Mouse (Mus musculus): ENCODE data around the gene Dgkh. TPM values are rescaled to one million over a fixed set of nuclear protein-coding genes. Genes with fewer than 3 reads are reported as not detected.

The Dgkh gene
- polyA plus RNA-seq, 1 experiment from 2014 or later: 2.8 TPM

GRCm38 (mm10) chr14:78630923-78631875, 101.4 kb downstream of the Dgkh start:
- ATAC-seq: no peak
- Histone ChIP-seq H3K27ac (ENCODE audit: low read length) (no peak overlapping the region), H3K4me3 (replicated peaks; ENCODE audit: low read length) (no peak overlapping the region), H3K36me3 (ENCODE audit: control insufficient read depth, insufficient read depth) (no peaks in the 10 kb centered on the region), H3K4me2 (ENCODE audit: low read length) (no peak overlapping the region), H3K9me3 (ENCODE audit: control insufficient read depth, low read length) (no peaks in the 10 kb centered on the region), H3K9ac (replicated peaks; ENCODE audit: low read depth, low read length) (no peak overlapping the region), H3K27me3 (replicated peaks; ENCODE audit: control insufficient read depth, insufficient read depth, low read length) (no peaks in the 10 kb centered on the region), H3K4me1 (replicated peaks; ENCODE audit: control insufficient read depth, insufficient read depth, low read length) (no peaks in the 10 kb centered on the region)
- WGBS: 94% methylated on average over 4 of the region's 4 CpGs

- H3K4me2 ChIP-seq (ENCODE audit: low read length): no peak overlapping the region
- 88% methylated on average over 21 of the region's 21 CpGs for WGBS
- no peaks in the 10 kb centered on the region for H3K27me3 ChIP-seq (replicated peaks; ENCODE audit: control insufficient read depth, insufficient read depth, low read length)
- no peaks in the 10 kb centered on the region for H3K4me1 ChIP-seq (replicated peaks; ENCODE audit: control insufficient read depth, insufficient read depth, low read length)
- no peak for ATAC-seq
- no peaks in the 10 kb centered on the region; the same call in 1 of the 2 replicates for H3K36me3 ChIP-seq (ENCODE audit: control insufficient read depth, insufficient read depth)
- H3K9ac ChIP-seq (replicated peaks; ENCODE audit: low read depth, low read length): no peak overlapping the region
- H3K9me3 ChIP-seq (ENCODE audit: control insufficient read depth, low read length): no peaks in the 10 kb centered on the region
- no peak overlapping the region for H3K4me3 ChIP-seq (replicated peaks; ENCODE audit: low read length)
- H3K27ac ChIP-seq (ENCODE audit: low read length): no peak overlapping the region
Observed at GRCm38 (mm10) chr14:78627516-78628275, 104.9 kb downstream of the Dgkh start.

- no peaks in the 10 kb centered on the region; the same call in 1 of the 2 replicates for H3K36me3 ChIP-seq (ENCODE audit: control insufficient read depth, insufficient read depth)
- H3K27ac ChIP-seq (ENCODE audit: low read length): no peak overlapping the region
- H3K4me1 ChIP-seq (replicated peaks; ENCODE audit: control insufficient read depth, insufficient read depth, low read length): no peaks in the 10 kb centered on the region
- 56% methylated on average over 9 of the region's 9 CpGs for WGBS
- no peaks in the 10 kb centered on the region for H3K27me3 ChIP-seq (replicated peaks; ENCODE audit: control insufficient read depth, insufficient read depth, low read length)
- no peaks in the 10 kb centered on the region for H3K9me3 ChIP-seq (ENCODE audit: control insufficient read depth, low read length)
- H3K4me3 ChIP-seq (replicated peaks; ENCODE audit: low read length): no peak overlapping the region
- H3K9ac ChIP-seq (replicated peaks; ENCODE audit: low read depth, low read length): no peak overlapping the region
- no peak for ATAC-seq
- no peak overlapping the region for H3K4me2 ChIP-seq (ENCODE audit: low read length)
Observed at GRCm38 (mm10) chr14:78618883-78619295, 113.7 kb downstream of the Dgkh start.

- Histone ChIP-seq H3K27ac (ENCODE audit: low read length) (no peak overlapping the region), H3K36me3 (ENCODE audit: control insufficient read depth, insufficient read depth) (no peaks in the 10 kb centered on the region; the same call in 1 of the 2 replicates), H3K9ac (replicated peaks; ENCODE audit: low read depth, low read length) (no peak overlapping the region), H3K4me3 (replicated peaks; ENCODE audit: low read length) (no peak overlapping the region), H3K4me2 (ENCODE audit: low read length) (no peak overlapping the region), H3K9me3 (ENCODE audit: control insufficient read depth, low read length) (no peaks in the 10 kb centered on the region), H3K4me1 (replicated peaks; ENCODE audit: control insufficient read depth, insufficient read depth, low read length) (no peaks in the 10 kb centered on the region), H3K27me3 (replicated peaks; ENCODE audit: control insufficient read depth, insufficient read depth, low read length) (no peaks in the 10 kb centered on the region)
- 83% methylated on average over 5 of the region's 5 CpGs for WGBS
- peak; percentile 33; the same call in 1 of the 2 replicates for ATAC-seq
Observed at GRCm38 (mm10) chr14:78613569-78613968, 119.0 kb downstream of the Dgkh start.

DNA sequence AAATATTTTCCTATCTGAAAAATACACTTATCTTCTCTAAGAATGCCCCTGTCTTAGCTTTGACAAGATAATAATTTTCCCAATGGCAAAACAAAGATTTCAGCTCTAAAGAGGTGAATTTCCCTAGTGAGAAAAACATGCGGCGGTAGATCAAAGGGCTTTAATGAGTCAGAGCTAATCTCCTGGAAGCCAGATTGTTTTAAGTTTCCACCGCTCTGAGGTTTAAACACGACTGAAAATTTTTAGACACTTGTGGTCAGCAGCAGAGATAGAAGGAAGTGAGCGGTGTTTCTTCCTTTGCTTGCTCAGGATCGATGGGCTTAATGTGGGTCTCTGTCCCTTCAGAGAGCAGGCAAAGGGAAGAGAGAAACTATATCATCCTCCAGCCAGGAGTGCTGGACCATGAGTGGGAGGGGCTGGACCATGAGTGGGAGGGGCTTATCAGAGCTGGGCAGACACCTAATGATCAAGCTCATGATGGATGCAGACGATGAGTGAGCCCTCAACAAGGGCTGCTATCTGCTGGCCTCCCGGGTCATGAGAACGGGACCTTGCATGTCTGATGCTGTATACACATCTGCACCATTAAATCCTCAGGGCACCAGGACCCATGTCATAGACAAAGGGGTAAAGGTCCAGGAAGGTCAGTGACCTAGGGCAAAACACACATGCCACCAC, 120.3 kb downstream of the Dgkh start:
- no peaks in the 10 kb centered on the region for H3K4me1 ChIP-seq (replicated peaks; ENCODE audit: control insufficient read depth, insufficient read depth, low read length)
- H3K27me3 ChIP-seq (replicated peaks; ENCODE audit: control insufficient read depth, insufficient read depth, low read length): no peaks in the 10 kb centered on the region
- no peak overlapping the region for H3K4me2 ChIP-seq (ENCODE audit: low read length)
- no peak overlapping the region for H3K9ac ChIP-seq (replicated peaks; ENCODE audit: low read depth, low read length)
- H3K36me3 ChIP-seq (ENCODE audit: control insufficient read depth, insufficient read depth): no peaks in the 10 kb centered on the region; the same call in 1 of the 2 replicates
- H3K4me3 ChIP-seq (replicated peaks; ENCODE audit: low read length): no peak overlapping the region
- 65% methylated on average over 9 of the region's 9 CpGs for WGBS
- H3K27ac ChIP-seq (ENCODE audit: low read length): no peak overlapping the region
- no peak for ATAC-seq
- H3K9me3 ChIP-seq (ENCODE audit: control insufficient read depth, low read length): no peaks in the 10 kb centered on the region

DNA sequence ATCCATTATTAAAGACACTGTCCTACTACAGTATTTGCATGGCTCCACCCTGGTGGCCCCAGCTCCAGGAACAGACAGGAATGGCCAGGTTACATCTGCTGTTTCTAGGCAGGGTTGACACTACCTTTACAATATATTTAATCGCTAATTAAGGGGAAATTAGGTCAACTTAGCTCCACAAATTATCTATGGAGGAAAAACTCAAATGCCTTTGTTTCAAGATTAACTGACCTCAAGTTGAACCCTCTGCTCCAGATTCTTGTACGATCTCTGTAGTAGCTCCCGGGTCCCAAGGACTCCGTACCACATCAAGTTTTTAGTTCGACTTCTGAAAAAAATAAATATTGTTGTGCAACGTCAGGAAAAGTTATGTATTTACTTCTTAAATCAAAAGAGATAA, 137.7 kb downstream of the Dgkh start:
- no peak overlapping the region for H3K27ac ChIP-seq (ENCODE audit: low read length)
- 89% methylated on average over 6 of the region's 6 CpGs for WGBS
- H3K4me3 ChIP-seq (replicated peaks; ENCODE audit: low read length): no peak overlapping the region
- no peak overlapping the region for H3K4me2 ChIP-seq (ENCODE audit: low read length)
- H3K4me1 ChIP-seq (replicated peaks; ENCODE audit: control insufficient read depth, insufficient read depth, low read length): no peaks in the 10 kb centered on the region
- no peaks in the 10 kb centered on the region for H3K9me3 ChIP-seq (ENCODE audit: control insufficient read depth, low read length)
- no peak overlapping the region for H3K9ac ChIP-seq (replicated peaks; ENCODE audit: low read depth, low read length)
- no peaks in the 10 kb centered on the region for H3K27me3 ChIP-seq (replicated peaks; ENCODE audit: control insufficient read depth, insufficient read depth, low read length)
- H3K36me3 ChIP-seq (ENCODE audit: control insufficient read depth, insufficient read depth): no peaks in the 10 kb centered on the region
- ATAC-seq: no peak

GRCm38 (mm10) chr14:78592965-78593364, 139.6 kb downstream of the Dgkh start:
- no peak overlapping the region for H3K27ac ChIP-seq (ENCODE audit: low read length)
- no peak overlapping the region for H3K4me3 ChIP-seq (replicated peaks; ENCODE audit: low read length)
- H3K9me3 ChIP-seq (ENCODE audit: control insufficient read depth, low read length): no peaks in the 10 kb centered on the region
- H3K4me1 ChIP-seq (replicated peaks; ENCODE audit: control insufficient read depth, insufficient read depth, low read length): no peaks in the 10 kb centered on the region
- no peak overlapping the region for H3K4me2 ChIP-seq (ENCODE audit: low read length)
- no peak for ATAC-seq
- WGBS: 94% methylated on average over 3 of the region's 3 CpGs
- H3K27me3 ChIP-seq (replicated peaks; ENCODE audit: control insufficient read depth, insufficient read depth, low read length): no peaks in the 10 kb centered on the region
- no peaks in the 10 kb centered on the region for H3K36me3 ChIP-seq (ENCODE audit: control insufficient read depth, insufficient read depth)
- no peak overlapping the region for H3K9ac ChIP-seq (replicated peaks; ENCODE audit: low read depth, low read length)

- no peaks in the 10 kb centered on the region for H3K4me1 ChIP-seq (replicated peaks; ENCODE audit: control insufficient read depth, insufficient read depth, low read length)
- H3K9me3 ChIP-seq (ENCODE audit: control insufficient read depth, low read length): no peaks in the 10 kb centered on the region
- no peak overlapping the region for H3K4me2 ChIP-seq (ENCODE audit: low read length)
- no peaks in the 10 kb centered on the region for H3K27me3 ChIP-seq (replicated peaks; ENCODE audit: control insufficient read depth, insufficient read depth, low read length)
- H3K4me3 ChIP-seq (replicated peaks; ENCODE audit: low read length): no peak overlapping the region
- no peak overlapping the region for H3K9ac ChIP-seq (replicated peaks; ENCODE audit: low read depth, low read length)
- 0 out of 2 replicates have a peak, but pooled peaks cover 1% of the 10 kb centered on the region for H3K36me3 ChIP-seq (ENCODE audit: control insufficient read depth, insufficient read depth)
- ATAC-seq: peak; percentile 62
- 3% methylated on average over 2 of the region's 2 CpGs for WGBS
- no peak overlapping the region for H3K27ac ChIP-seq (ENCODE audit: low read length)
Observed at GRCm38 (mm10) chr14:78590335-78590734, 142.2 kb downstream of the Dgkh start.

GRCm38 (mm10) chr14:78584222-78584621, 148.4 kb downstream of the Dgkh start:
- H3K9me3 ChIP-seq (ENCODE audit: control insufficient read depth, low read length): no peaks in the 10 kb centered on the region
- ATAC-seq: no peak
- no peak overlapping the region for H3K9ac ChIP-seq (replicated peaks; ENCODE audit: low read depth, low read length)
- no peaks in the 10 kb centered on the region for H3K4me1 ChIP-seq (replicated peaks; ENCODE audit: control insufficient read depth, insufficient read depth, low read length)
- no peak overlapping the region for H3K27ac ChIP-seq (ENCODE audit: low read length)
- no peaks in the 10 kb centered on the region for H3K27me3 ChIP-seq (replicated peaks; ENCODE audit: control insufficient read depth, insufficient read depth, low read length)
- H3K4me3 ChIP-seq (replicated peaks; ENCODE audit: low read length): no peak overlapping the region
- H3K4me2 ChIP-seq (ENCODE audit: low read length): no peak overlapping the region
- H3K36me3 ChIP-seq (ENCODE audit: control insufficient read depth, insufficient read depth): peaks cover 9% of the 10 kb centered on the region
- 87% methylated on average over 13 of the region's 13 CpGs for WGBS

All from forebrain, embryonic 16.5 days (tissue).